Mouse (Mus musculus) testis, postnatal 14 days (tissue): Measurements from ENCODE around the gene Lrp11.
A peak's percentile ranks its signal among the peaks of the same experiment; 100 is the strongest.
"Not testable (repeated sequence)": the region's sequence is repeated elsewhere in the genome, so short reads cannot be mapped to it uniquely, and the experiment has no call there.

Experiments used
- DNase-seq: peaks from one replicate; pipeline ENCODE4 v3.0.0; 2021; ENCODE audit warnings: low spot score

The Lrp11 gene

GRCm38 (mm10) chr10:7589592-7590233 is at the start of gene Lrp11:
Gene Lrp11, plus strand, starts transcription at chr10:7589800.
- peak; percentile 86 for DNase-seq

- no peak for DNase-seq
These were observed 11.6 kb upstream of the Lrp11 start for GRCm38 (mm10) chr10:7578002-7578401.

GRCm38 (mm10) chr10:7581401-7581800 is 8.2 kb upstream of the Lrp11 start:
- DNase-seq = no peak

- no peak for DNase-seq
These were observed 7.3 kb upstream of the Lrp11 start for GRCm38 (mm10) chr10:7582157-7582890.

GRCm38 (mm10) chr10:7582891-7583557 is 6.6 kb upstream of the Lrp11 start:
- DNase-seq = no peak

GRCm38 (mm10) chr10:7586771-7587170 is 2.8 kb upstream of the Lrp11 start:
- DNase-seq = no peak

- peak; percentile 31 for DNase-seq
These were observed 662 bp downstream of the Lrp11 start for GRCm38 (mm10) chr10:7590234-7590689.

- no peak for DNase-seq
These were observed 1.2 kb downstream of the Lrp11 start for GRCm38 (mm10) chr10:7590792-7591191.

GRCm38 (mm10) chr10:7594797-7595196 is 5.2 kb downstream of the Lrp11 start:
- DNase-seq = no peak

- DNase-seq = no peak
These were observed 6.7 kb downstream of the Lrp11 start for GRCm38 (mm10) chr10:7596251-7596650.

GRCm38 (mm10) chr10:7598177-7598576 is 8.6 kb downstream of the Lrp11 start:
- no peak for DNase-seq

GRCm38 (mm10) chr10:7600647-7601046 is 11.0 kb downstream of the Lrp11 start:
- DNase-seq = peak; percentile 39

- no peak for DNase-seq
These were observed 15.6 kb downstream of the Lrp11 start for GRCm38 (mm10) chr10:7605168-7605567.

GRCm38 (mm10) chr10:7606437-7606836 is 16.8 kb downstream of the Lrp11 start:
- no peak for DNase-seq

GRCm38 (mm10) chr10:7608611-7609010 is 19.0 kb downstream of the Lrp11 start:
- peak; percentile 46 for DNase-seq

- no peak for DNase-seq
These were observed 22.0 kb downstream of the Lrp11 start for GRCm38 (mm10) chr10:7611647-7612046.

GRCm38 (mm10) chr10:7612210-7612609 is 22.6 kb downstream of the Lrp11 start:
- not testable (repeated sequence) for DNase-seq

GRCm38 (mm10) chr10:7614834-7615233 is 25.2 kb downstream of the Lrp11 start:
- DNase-seq = no peak

- DNase-seq = not testable (repeated sequence)
These were observed 27.5 kb downstream of the Lrp11 start for GRCm38 (mm10) chr10:7617146-7617545.

GRCm38 (mm10) chr10:7617556-7617955 is 28.0 kb downstream of the Lrp11 start:
- DNase-seq = not testable (repeated sequence)

- DNase-seq = no peak
These were observed 30.2 kb downstream of the Lrp11 start for GRCm38 (mm10) chr10:7619821-7620241.

- DNase-seq = no peak
These were observed 31.1 kb downstream of the Lrp11 start for GRCm38 (mm10) chr10:7620723-7621122.

- no peak for DNase-seq
These were observed 32.8 kb downstream of the Lrp11 start for GRCm38 (mm10) chr10:7622378-7622777.
